Mouse (Mus musculus) monocyte, adult 5-6 weeks (primary cell): ENCODE measurements around the gene Gm10645. TPM values are rescaled to one million over a fixed set of nuclear protein-coding genes. Genes with fewer than 3 reads are reported as not detected.

Source experiments
- total RNA-seq: library from RNA; stranded (forward); fragments of 200-1000, 200-491, 200-594 nt; gene quantifications from 3 replicates; pipeline ENCODE4 v1.2.3, GENCODE M21; 2017

Gm10645 gene
- total RNA-seq, 1 experiment from 2014 or later, result 2.0 TPM

Other genes starting within 250 kb of the Gm10645 start
- gene Tbc1d9, start 818 bp downstream of the Gm10645 start, total RNA-seq, result 13.9 to 21.4 TPM (median 17.8 TPM) in 3 replicates
- 1.7 TPM in 1 of 3 replicates, not detected in the others for gene Ucp1, start 124.2 kb upstream of the Gm10645 start, total RNA-seq
- gene Elmod2, start 166.3 kb upstream of the Gm10645 start, total RNA-seq, result 23.5 to 34.4 TPM (median 29.3 TPM) in 3 replicates
- gene Mgat4d, start 182.3 kb upstream of the Gm10645 start, total RNA-seq, result not detected in 3 replicates
- 0.29 TPM in 1 of 3 replicates, not detected in the others for gene Clgn, start 223.7 kb upstream of the Gm10645 start, total RNA-seq